Comparison of ENCODE assay signal across 9 mouse cellular contexts in the genomic region with DNA sequence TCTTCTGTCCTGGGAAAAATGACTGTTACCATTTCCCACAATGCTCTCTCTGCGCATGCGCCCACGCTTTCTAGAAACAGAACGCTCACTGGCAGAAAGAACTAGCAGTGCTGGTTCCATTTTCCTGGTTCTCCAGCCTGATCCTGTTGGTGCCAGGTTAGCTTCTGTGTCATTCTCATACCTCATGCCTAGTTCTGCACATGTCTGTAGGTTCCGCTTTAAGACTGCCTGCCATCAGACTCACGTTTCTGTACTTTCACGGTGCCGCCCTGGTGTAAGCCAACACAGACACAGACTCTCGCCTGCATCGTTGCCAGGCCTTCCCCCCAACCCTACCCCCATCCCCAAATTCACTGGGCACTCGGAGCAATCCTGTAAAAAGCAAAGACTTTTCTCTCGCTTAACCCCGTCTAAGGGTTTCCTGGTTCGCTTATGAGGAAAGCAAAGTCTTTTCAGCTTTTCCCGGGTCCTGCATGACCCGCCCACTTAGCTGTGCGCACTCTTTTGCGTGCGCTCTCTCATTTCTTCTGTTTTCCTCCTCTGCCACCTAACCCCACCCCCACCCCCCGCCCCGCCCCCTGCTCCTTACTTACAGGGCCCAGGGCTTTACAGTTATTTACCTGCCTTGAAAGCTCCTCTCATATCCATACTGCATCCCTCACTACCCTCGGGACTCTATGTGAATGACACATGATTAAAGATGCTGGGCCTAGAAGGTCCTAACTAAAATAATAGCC. TPM values are rescaled to one million over a fixed set of nuclear protein-coding genes. Genes with fewer than 3 reads are reported as not detected.
DNase-seq lines count a peak whose midpoint lies in the region; ATAC-seq lines count a peak whose summit lies in the region.
"Had no signal": no experiment of that assay in that cellular context is flagged by ENCODE, and none has a peak within 500 bp of the region (broad histone marks: within the 10 kb centered on the region; RNA-seq: fewer than 3 reads in every experiment).

No protein-coding gene starts in this region.

- peak; percentile 89 for DNase-seq in heart, adult 11 months
- no peak for DNase-seq in heart, adult 8-10 months (ENCODE audit: low spot score)
- no peak for DNase-seq in hindbrain, embryonic 10.5 days (ENCODE audit: low spot score)
- peak; percentile 60 for DNase-seq in layer of hippocampus, adult 9-11 months
- peak; percentile 47 to 53 for DNase-seq in right cerebral cortex, adult 2 months (ENCODE audit: low spot score in 2 of 2)
- DNase-seq in cerebellum, postnatal 4 days (ENCODE audit: low spot score in 2 of 2), result no peak

- peak overlapping the region; percentile 50 for H3K27ac ChIP-seq in hindbrain, embryonic 10.5 days
- no peak overlapping the region for H3K27ac ChIP-seq in lung, embryonic 16.5 days (ENCODE audit: low read length)

- H3K9me3 ChIP-seq in hindbrain, embryonic 10.5 days, result no peaks in the 10 kb centered on the region
- no peaks in the 10 kb centered on the region for H3K9me3 ChIP-seq in lung, embryonic 16.5 days (ENCODE audit: control insufficient read depth, low read length)

- peaks cover 6% of the 10 kb centered on the region; the same call in 1 of the 2 replicates for H3K27me3 ChIP-seq in hindbrain, embryonic 10.5 days (ENCODE audit: insufficient read depth, poor library complexity, severe bottlenecking)
- H3K27me3 ChIP-seq in lung, embryonic 16.5 days (ENCODE audit: control insufficient read depth, insufficient read depth, low read depth, low read length), result peaks cover 2% of the 10 kb centered on the region; the same call in 1 of the 2 replicates

- ATAC-seq in erythroblast, adult 5-6 weeks (replicated peaks; ENCODE audit: low FRiP score, poor library complexity, severe bottlenecking), result peak; percentile 66; the same call in 1 of the 2 replicates
- peak; percentile 61; the same call in 1 of the 2 replicates for ATAC-seq in lung, embryonic 16.5 days (ENCODE audit: low read depth)

- H3K4me2 ChIP-seq in lung, embryonic 16.5 days (ENCODE audit: low read depth, low read length), result peak overlapping the region; percentile 72

- peak overlapping the region; percentile 54 for H3K9ac ChIP-seq in lung, embryonic 16.5 days (ENCODE audit: low read length)

- peak overlapping the region; percentile 36 for H3K4me3 ChIP-seq in hindbrain, embryonic 10.5 days
- peak overlapping the region; percentile 47 for H3K4me3 ChIP-seq in lung, embryonic 16.5 days (ENCODE audit: low read length)

- 40% methylated on average over 22 of the region's 22 CpGs for WGBS in hindbrain, embryonic 10.5 days
- 25% methylated on average over 22 of the region's 22 CpGs for WGBS in lung, embryonic 16.5 days

- no peaks in the 10 kb centered on the region for H3K36me3 ChIP-seq in hindbrain, embryonic 10.5 days
- no peaks in the 10 kb centered on the region for H3K36me3 ChIP-seq in lung, embryonic 16.5 days (ENCODE audit: control insufficient read depth, insufficient read depth, low read length)

- peaks cover 6% of the 10 kb centered on the region; the same call in 1 of the 2 replicates for H3K4me1 ChIP-seq in hindbrain, embryonic 10.5 days (replicated peaks)
- H3K4me1 ChIP-seq in lung, embryonic 16.5 days (replicated peaks; ENCODE audit: control insufficient read depth, insufficient read depth, low read length), result no peaks in the 10 kb centered on the region; the same call in 1 of the 2 replicates

RNA-seq across cellular contexts. Expression of a gene that starts 13.6 kb away (rescaled TPM):
- total RNA-seq in heart, adult 8-10 months (2022), result not detected
- 0.63 TPM in 1 of 2 replicates, not detected in the other for total RNA-seq in erythroblast, adult 5-6 weeks (2015; ENCODE audit: low replicate concordance)
- total RNA-seq in erythroblast, adult 5-6 weeks (2017; ENCODE audit: low replicate concordance), result not detected in 2 replicates
- polyA plus RNA-seq in hindbrain, embryonic 10.5 days (2016; fragmentation: Nextera tagmentation; extraction: Ambion mirVana), result 0.20 and 0.55 TPM in 2 replicates
- 0.28 TPM in 1 of 2 replicates, not detected in the other for polyA plus RNA-seq in lung, embryonic 16.5 days (2015; fragmentation: Nextera tagmentation; extraction: Ambion mirVana)
- polyA plus RNA-seq: C2C12 had no signal

Comparison
In these comparisons a context has a peak if more than half of its experiments do, and no peak if none do; other contexts are left out.
1. DNase-seq: peak in heart, adult 11 months (single experiment), layer of hippocampus, adult 9-11 months (single experiment) and right cerebral cortex, adult 2 months (2 of 2); none in heart, adult 8-10 months (single experiment), hindbrain, embryonic 10.5 days (single experiment) and cerebellum, postnatal 4 days (0 of 2).